Mouse (Mus musculus): ENCODE measurements around the gene Igfbp6.

The Igfbp6 gene

GRCm38 (mm10) chr15:102175736-102176319 lies 31.7 kb downstream of the Igfbp6 start:
- no peak for DNase-seq (ENCODE audit: low spot score)

GRCm38 (mm10) chr15:102176571-102177316 lies 32.6 kb downstream of the Igfbp6 start:
- no peak for DNase-seq (ENCODE audit: low spot score)

DNA sequence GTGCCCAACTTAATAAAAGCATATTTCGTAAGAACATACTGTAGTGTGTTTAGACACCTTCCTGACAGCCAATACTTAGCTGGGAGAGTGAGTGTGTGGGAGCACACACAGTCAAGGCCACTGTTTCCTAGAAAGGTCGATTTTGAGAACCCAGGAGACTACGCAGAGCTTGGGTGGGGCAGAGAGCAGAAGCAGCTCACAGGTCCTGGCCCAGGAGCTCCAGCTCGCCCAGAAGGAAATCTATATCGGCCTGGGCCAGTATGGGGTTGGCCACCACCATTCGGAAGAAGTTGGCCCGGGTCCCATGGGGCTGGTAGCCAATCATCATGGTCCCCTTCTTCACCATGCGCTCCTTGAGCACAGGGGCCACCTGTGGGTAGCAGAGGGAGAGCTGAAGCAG lies 33.3 kb downstream of the Igfbp6 start:
- no peak for DNase-seq (ENCODE audit: low spot score)

- peak; percentile 85 for DNase-seq (ENCODE audit: low spot score)
Observed at GRCm38 (mm10) chr15:102178279-102178678, 34.1 kb downstream of the Igfbp6 start.

GRCm38 (mm10) chr15:102179106-102179505 lies 34.9 kb downstream of the Igfbp6 start:
- no peak for DNase-seq (ENCODE audit: low spot score)

- DNase-seq (ENCODE audit: low spot score) = no peak
Observed at GRCm38 (mm10) chr15:102179924-102180323, 35.8 kb downstream of the Igfbp6 start.

DNA sequence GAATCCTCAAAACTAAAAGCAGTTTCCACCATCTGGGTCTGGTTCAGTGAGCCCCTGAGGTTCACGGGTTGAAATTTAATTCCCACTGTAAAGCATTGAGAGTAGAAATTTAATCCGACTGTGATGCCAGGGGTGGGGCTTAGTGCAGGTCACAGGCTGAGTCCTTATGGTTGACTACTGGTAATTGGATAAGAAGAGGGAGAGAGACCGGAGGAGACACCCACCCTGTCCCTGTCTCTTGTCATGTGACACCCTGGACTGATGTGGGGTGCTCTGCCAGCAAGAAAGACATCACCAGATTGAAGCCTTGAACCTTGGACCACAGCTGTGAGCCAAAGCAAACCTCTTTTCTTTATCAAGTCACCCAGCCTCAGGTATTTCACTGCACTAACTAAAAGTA lies 38.9 kb downstream of the Igfbp6 start:
- DNase-seq (ENCODE audit: low spot score) = no peak

DNA sequence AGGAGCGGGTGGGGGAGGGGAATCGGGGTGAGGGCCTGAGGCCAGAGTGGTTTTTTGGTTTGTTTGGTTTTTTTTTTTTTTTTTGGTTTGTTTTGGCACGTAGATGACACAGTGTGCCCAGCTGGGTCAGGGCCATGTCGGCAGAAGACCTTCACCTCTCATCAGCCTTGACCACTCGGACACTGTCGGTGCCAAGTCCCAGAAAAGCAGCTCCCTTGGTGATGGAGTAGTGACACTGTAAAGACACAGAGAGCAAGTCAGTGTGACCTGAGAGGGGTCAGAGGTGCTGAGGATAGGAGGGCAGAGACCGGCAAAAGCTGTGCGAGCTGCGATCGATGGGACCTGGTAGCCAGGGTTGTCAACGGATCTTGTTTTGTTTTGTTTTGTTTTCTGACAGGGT lies 42.1 kb downstream of the Igfbp6 start:
- no peak for DNase-seq (ENCODE audit: low spot score)

GRCm38 (mm10) chr15:102188096-102188495 lies 43.9 kb downstream of the Igfbp6 start:
- DNase-seq (ENCODE audit: low spot score) = no peak

DNA sequence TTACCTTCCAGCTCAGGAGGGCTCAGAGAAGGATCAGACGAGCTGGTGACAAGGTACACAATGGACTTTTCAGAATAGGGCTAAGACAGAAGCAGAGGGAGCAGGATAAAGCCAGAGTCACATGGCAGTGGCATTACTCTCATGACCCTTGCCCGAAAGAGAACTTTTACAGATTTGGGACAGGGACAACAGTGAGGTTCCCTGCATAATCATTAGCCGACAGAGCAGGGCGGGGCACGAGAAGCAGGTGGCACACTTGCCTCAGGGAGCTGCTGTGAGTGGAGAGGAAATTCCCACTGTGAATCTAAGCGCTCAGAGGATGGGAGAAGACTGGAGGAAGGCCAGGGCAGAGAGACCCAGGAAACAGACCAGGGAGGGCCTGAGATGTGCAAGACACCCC lies 44.7 kb downstream of the Igfbp6 start:
- no peak for DNase-seq (ENCODE audit: low spot score)

DNA sequence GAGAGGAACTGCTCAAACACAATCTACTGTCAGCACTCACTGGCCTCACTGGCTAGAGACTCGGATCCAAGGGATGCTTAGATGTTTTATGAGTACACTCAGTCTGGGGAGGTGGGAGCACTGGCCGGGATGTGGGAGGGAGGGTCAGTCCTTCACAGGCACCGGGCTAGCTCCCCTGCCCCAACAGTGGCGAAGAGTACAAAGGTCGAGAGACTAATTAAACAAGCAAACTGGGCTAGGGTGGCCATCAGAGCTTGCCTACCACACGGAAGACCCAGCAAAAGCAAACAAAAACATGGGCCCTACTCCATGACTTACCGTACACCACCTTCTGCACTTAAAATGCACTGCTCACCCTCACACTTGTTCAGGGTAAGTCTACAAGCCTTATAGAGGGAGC lies 47.5 kb downstream of the Igfbp6 start:
- DNase-seq (ENCODE audit: low spot score) = no peak

DNA sequence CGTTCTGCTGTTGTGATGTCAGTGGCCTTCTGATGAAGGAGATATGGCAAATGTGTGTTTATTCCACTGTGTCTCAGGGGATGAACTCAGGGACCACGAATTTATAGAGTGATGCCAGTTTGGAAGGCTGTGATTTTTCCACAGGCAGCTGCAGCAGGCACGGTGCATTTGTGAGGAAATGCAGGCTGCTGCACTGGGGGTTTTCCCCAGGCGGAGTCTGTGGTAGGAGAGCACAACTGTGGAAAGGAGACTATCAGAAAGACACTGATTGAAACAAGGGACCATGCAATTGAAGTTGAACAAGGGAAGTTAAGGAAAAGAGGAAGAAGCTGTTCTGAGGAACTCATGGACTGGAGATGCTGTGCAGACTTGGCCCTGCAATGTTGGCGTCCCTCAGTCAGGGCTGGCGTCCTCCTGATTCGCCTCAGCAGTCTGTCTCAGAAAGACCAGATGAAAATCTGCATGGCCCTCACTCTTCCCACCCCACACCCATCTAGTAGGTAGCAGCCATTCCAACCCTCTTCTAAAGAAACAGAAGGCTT lies 48.2 kb downstream of the Igfbp6 start:
- no peak for DNase-seq (ENCODE audit: low spot score)

- no peak for DNase-seq (ENCODE audit: low spot score)
Observed at GRCm38 (mm10) chr15:102192820-102193386, 48.7 kb downstream of the Igfbp6 start.

DNA sequence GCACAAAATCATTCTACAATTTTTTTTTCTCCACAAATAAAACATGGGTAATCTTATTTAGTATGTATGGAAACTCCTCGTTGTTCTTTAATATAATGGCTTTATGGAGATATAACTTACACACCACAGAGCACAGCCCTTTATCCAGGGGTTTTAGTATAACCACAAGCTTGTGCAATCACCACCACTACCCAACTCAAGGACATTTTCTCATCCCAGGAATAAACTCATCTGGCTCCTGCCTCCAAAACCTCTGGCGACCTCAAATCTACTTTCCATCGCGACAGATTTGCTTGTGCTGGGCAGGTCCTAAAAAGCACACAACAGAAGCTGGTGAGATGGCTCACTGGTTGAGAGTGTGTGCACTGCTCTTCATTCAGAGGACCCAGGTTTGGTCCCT lies 49.5 kb downstream of the Igfbp6 start:
- no peak for DNase-seq (ENCODE audit: low spot score)

DNA sequence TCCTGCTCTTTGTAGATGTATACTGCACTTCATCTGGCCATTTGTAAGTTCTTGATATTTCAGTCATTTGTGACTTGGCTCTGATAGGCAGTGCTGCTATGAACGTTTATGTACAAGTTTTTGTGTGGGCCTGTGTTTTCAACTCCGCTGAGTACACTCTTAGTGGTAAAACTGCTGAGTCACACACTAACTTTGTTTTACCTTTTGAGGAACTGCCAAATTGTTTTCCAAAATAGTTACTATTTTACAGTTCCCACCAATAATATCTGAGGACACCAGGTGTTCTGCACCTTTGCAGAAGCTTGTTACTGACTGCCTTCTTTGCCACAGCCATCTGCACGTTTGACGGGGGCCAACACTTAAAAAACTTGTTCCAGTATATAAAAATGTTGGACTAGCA lies 50.3 kb downstream of the Igfbp6 start:
- DNase-seq (ENCODE audit: low spot score) = no peak

DNA sequence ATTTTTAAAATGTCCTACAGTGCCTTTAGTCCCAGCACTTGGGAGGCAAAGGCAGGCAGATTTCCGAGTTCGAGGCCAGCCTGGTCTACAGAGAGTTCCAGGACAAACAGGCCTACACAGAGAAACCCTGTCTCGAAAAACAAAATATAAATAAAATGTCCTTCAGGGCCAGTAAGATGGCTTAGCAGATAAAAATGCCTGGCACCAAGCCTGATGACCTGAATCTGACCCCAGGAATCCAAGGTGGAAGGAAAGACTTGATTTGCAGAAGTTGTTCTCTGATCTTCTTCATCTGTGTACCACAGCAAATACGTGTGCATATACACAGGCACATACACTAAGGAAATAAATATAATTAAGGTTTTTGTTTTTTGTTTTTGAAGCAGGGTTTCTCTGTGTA lies 51.2 kb downstream of the Igfbp6 start:
- DNase-seq (ENCODE audit: low spot score) = no peak

DNA sequence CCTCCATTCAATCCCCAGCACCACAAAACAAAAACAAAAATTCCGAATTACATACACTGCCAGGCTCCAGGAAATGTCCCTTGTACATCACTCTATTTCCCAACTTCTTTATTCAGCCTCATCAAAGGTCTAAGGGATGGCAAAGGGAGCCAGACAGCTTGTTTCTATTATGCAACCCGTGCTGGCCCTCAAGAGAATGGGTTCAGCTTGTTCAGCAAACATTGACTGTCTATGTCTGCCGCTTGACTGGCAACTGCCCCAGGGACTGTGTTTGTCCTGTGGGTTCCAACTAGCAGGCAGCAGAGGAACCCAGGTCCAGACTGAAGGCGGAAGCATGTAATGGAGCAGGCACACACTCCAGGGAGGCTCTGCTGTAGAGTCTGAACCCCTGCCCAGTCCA lies 54.7 kb downstream of the Igfbp6 start:
- no peak for DNase-seq (ENCODE audit: low spot score)

All from layer of hippocampus, adult 9-10 months (tissue).